Mouse (Mus musculus): ENCODE results near the gene Rbbp4.

GRCm38 (mm10) chr4:129322042-129322441, 13.1 kb downstream of the Rbbp4 start:
- no peak for TF ChIP-seq POLR2A (IDR thresholded peaks at IDR 0.05; ENCODE audit: insufficient read depth, low read depth, low read length)
- no peak for TF ChIP-seq EP300 (IDR thresholded peaks at IDR 0.05; ENCODE audit: insufficient read depth, low read depth, low read length)
- TF ChIP-seq CTCF (IDR thresholded peaks at IDR 0.05) = no peak
